Mouse (Mus musculus) C2C12 (cell line): ENCODE measurements around the gene Ptpn5. TPM values are rescaled to one million over a fixed set of nuclear protein-coding genes. Genes with fewer than 3 reads are reported as not detected.

ENCODE experiments used
- H3K27me3 ChIP-seq: one replicate; pipeline ENCODE4 v1.6.1; 2011; ENCODE audit not compliant: control insufficient read depth, insufficient read depth, insufficient read length
- H3K36me3 ChIP-seq: one replicate; pipeline ENCODE4 v1.6.1; 2011; ENCODE audit not compliant: control insufficient read depth, insufficient read depth
- H3K4me3 ChIP-seq: one replicate; pipeline ENCODE4 v1.5.1; 2011; ENCODE audit warnings: mild to moderate bottlenecking, control low read depth; ENCODE audit not compliant: poor library complexity, insufficient read depth, severe bottlenecking
- H3K79me2 ChIP-seq: one replicate; pipeline ENCODE4 v1.6.1; 2011; ENCODE audit not compliant: control insufficient read depth, insufficient read depth
- H3K79me3 ChIP-seq: one replicate; pipeline ENCODE4 v1.6.1; 2011; ENCODE audit warnings: low read depth, control low read depth
- H3ac ChIP-seq: one replicate; pipeline ENCODE3; 2011; ENCODE audit warnings: low read depth; ENCODE audit not compliant: control insufficient read depth, insufficient read length
- CEBPB ChIP-seq: IDR thresholded peaks from one replicate; pipeline ENCODE4 v1.6.1; 2011; ENCODE audit warnings: low read depth, mild to moderate bottlenecking, control low read depth, moderate library complexity
- CTCF ChIP-seq: IDR thresholded peaks from one replicate; pipeline ENCODE4 v1.5.1; 2011; ENCODE audit not compliant: control insufficient read depth, insufficient read depth, insufficient read length
- FOSL1 ChIP-seq: IDR thresholded peaks from one replicate; pipeline ENCODE4 v1.8.0; 2011; ENCODE audit warnings: mild to moderate bottlenecking, low read length; ENCODE audit not compliant: poor library complexity, insufficient read depth, severe bottlenecking
- MAX ChIP-seq: IDR thresholded peaks from one replicate; pipeline ENCODE4 v1.6.1; 2011; ENCODE audit warnings: mild to moderate bottlenecking, control low read depth
- MYOD1 ChIP-seq: IDR thresholded peaks from one replicate; pipeline ENCODE4 v1.6.1; 2011; ENCODE audit warnings: low read depth; ENCODE audit not compliant: control insufficient read depth, insufficient read length
- MYOG ChIP-seq: IDR thresholded peaks from one replicate; pipeline ENCODE4 v1.6.1; 2011; ENCODE audit not compliant: control insufficient read depth, insufficient read length; ENCODE audit errors: extremely low read depth
- USF1 ChIP-seq: IDR thresholded peaks from one replicate; pipeline ENCODE4 v1.6.1; 2011; ENCODE audit warnings: low read depth, mild to moderate bottlenecking, control low read depth, moderate library complexity
- polyA plus RNA-seq: library from polyadenylated mRNA; unstranded; fragments of >200 nt; fragmentation: generic; extraction: Trizol; gene quantifications from one replicate; pipeline ENCODE4 v1.2.1, GENCODE M21; 2012; ENCODE audit warnings: missing spikeins

Gene Ptpn5
- polyA plus RNA-seq, 1 experiment: 0.16 TPM

GRCm38 (mm10) chr7:47122026-47122425, 11.5 kb downstream of the Ptpn5 start:
- H3K4me3 ChIP-seq: no peak overlapping the region
- no peaks in the 10 kb centered on the region for H3K36me3 ChIP-seq
- no peaks in the 10 kb centered on the region for H3K79me2 ChIP-seq
- TF ChIP-seq FOSL1 (no peak), CEBPB (no peak)
- H3ac ChIP-seq: no peak overlapping the region
- no peaks in the 10 kb centered on the region for H3K79me3 ChIP-seq
- H3K27me3 ChIP-seq: peaks cover 5% of the 10 kb centered on the region

- H3K79me3 ChIP-seq: no peaks in the 10 kb centered on the region
These were observed 16.8 kb downstream of the Ptpn5 start for GRCm38 (mm10) chr7:47116666-47117065.

GRCm38 (mm10) chr7:47115491-47115890, 18.0 kb downstream of the Ptpn5 start:
- Histone ChIP-seq H3K36me3 (no peaks in the 10 kb centered on the region), H3K79me3 (no peaks in the 10 kb centered on the region), H3K4me3 (no peak overlapping the region), H3K79me2 (no peaks in the 10 kb centered on the region), H3K27me3 (no peaks in the 10 kb centered on the region), H3ac (no peak overlapping the region)
- TF ChIP-seq USF1: no peak
- no peak for TF ChIP-seq FOSL1
- no peak for TF ChIP-seq MAX
- no peak for TF ChIP-seq CEBPB
- TF ChIP-seq MYOG: no peak
- TF ChIP-seq CTCF: no peak
- TF ChIP-seq MYOD1: no peak

More at GRCm38 (mm10) chr7:47116666-47117065, 16.8 kb downstream of the Ptpn5 start:
- no peaks in the 10 kb centered on the region for H3K36me3 ChIP-seq
- TF ChIP-seq CEBPB (no peak), FOSL1 (no peak), MYOD1 (no peak), USF1 (no peak), MAX (no peak), MYOG (no peak), CTCF (no peak)
- H3K4me3 ChIP-seq: no peak overlapping the region
- no peaks in the 10 kb centered on the region for H3K27me3 ChIP-seq
- no peaks in the 10 kb centered on the region for H3K79me2 ChIP-seq
- no peak overlapping the region for H3ac ChIP-seq

- H3K36me3 ChIP-seq: no peaks in the 10 kb centered on the region
- H3K79me2 ChIP-seq: no peaks in the 10 kb centered on the region
- no peak overlapping the region for H3ac ChIP-seq
- no peak overlapping the region for H3K4me3 ChIP-seq
- no peaks in the 10 kb centered on the region for H3K79me3 ChIP-seq
- H3K27me3 ChIP-seq: no peaks in the 10 kb centered on the region
- peak; percentile 42 for TF ChIP-seq MAX
- no peak for TF ChIP-seq MYOD1
These were observed 20.1 kb downstream of the Ptpn5 start for GRCm38 (mm10) chr7:47113383-47113782.

GRCm38 (mm10) chr7:47112036-47112435, 21.4 kb downstream of the Ptpn5 start:
- no peaks in the 10 kb centered on the region for H3K79me3 ChIP-seq
- H3ac ChIP-seq: no peak overlapping the region

GRCm38 (mm10) chr7:47111121-47111520, 22.4 kb downstream of the Ptpn5 start:
- no peak for TF ChIP-seq CEBPB
- TF ChIP-seq FOSL1: peak; percentile 21
- no peaks in the 10 kb centered on the region for H3K79me2 ChIP-seq
- no peak overlapping the region for H3ac ChIP-seq
- H3K27me3 ChIP-seq: no peaks in the 10 kb centered on the region
- H3K36me3 ChIP-seq: no peaks in the 10 kb centered on the region
- H3K79me3 ChIP-seq: no peaks in the 10 kb centered on the region
- H3K4me3 ChIP-seq: no peak overlapping the region

More at GRCm38 (mm10) chr7:47112036-47112435, 21.4 kb downstream of the Ptpn5 start:
- Histone ChIP-seq H3K27me3 (no peaks in the 10 kb centered on the region), H3K36me3 (no peaks in the 10 kb centered on the region), H3K79me2 (no peaks in the 10 kb centered on the region), H3K4me3 (no peak overlapping the region)
- TF ChIP-seq CEBPB: no peak
- no peak for TF ChIP-seq MAX
- TF ChIP-seq MYOD1: no peak
- no peak for TF ChIP-seq USF1
- no peak for TF ChIP-seq CTCF
- no peak for TF ChIP-seq MYOG

- H3K79me2 ChIP-seq: no peaks in the 10 kb centered on the region
- no peaks in the 10 kb centered on the region for H3K27me3 ChIP-seq
- no peaks in the 10 kb centered on the region for H3K79me3 ChIP-seq
- H3K36me3 ChIP-seq: no peaks in the 10 kb centered on the region
- H3K4me3 ChIP-seq: no peak overlapping the region
- H3ac ChIP-seq: no peak overlapping the region
- TF ChIP-seq MAX (no peak), MYOD1 (no peak), FOSL1 (peak; percentile 58), MYOG (no peak), CTCF (no peak), USF1 (no peak), CEBPB (peak; percentile 95)
These were observed 23.0 kb downstream of the Ptpn5 start for GRCm38 (mm10) chr7:47110511-47110910.
